Mouse (Mus musculus) lung, embryonic 15.5 days (tissue): Measurements from ENCODE around the gene Tle3. TPM values are rescaled to one million over a fixed set of nuclear protein-coding genes. Genes with fewer than 3 reads are reported as not detected.

Source experiments
- ATAC-seq: fragments of 200-750 bp; cut with Nextera tagmentation; 2 replicates; pipeline ENCODE4 v1.8.0; 2017; ENCODE audit warnings: moderate number of reproducible peaks, borderline replicate concordance; ENCODE audit not compliant: low FRiP score, low TSS enrichment; ENCODE audit errors: extremely low read depth
- H3K27ac ChIP-seq: fragments of 300-500 bp; sonication (generic); 2 replicates; pipeline ENCODE4 v1.5.1; 2015; ENCODE audit warnings: moderate library complexity, mild to moderate bottlenecking, inconsistent platforms
- H3K27me3 ChIP-seq: fragments of 300-500 bp; sonication (generic); 2 replicates; pipeline ENCODE4 v1.6.1; 2015; ENCODE audit warnings: inconsistent platforms
- H3K36me3 ChIP-seq: fragments of 300-500 bp; sonication (generic); 2 replicates; pipeline ENCODE4 v1.6.1; 2015; ENCODE audit warnings: inconsistent platforms
- H3K4me1 ChIP-seq: fragments of 300-500 bp; sonication (generic); 2 replicates; pipeline ENCODE4 v1.6.1; 2015; ENCODE audit warnings: inconsistent platforms
- H3K4me2 ChIP-seq: fragments of 300-500 bp; sonication (generic); 2 replicates; pipeline ENCODE4 v1.6.1; 2015; ENCODE audit warnings: inconsistent platforms, mild to moderate bottlenecking, moderate library complexity
- H3K4me3 ChIP-seq: fragments of 300-500 bp; sonication (generic); 2 replicates; pipeline ENCODE4 v1.5.1; 2015; ENCODE audit warnings: mild to moderate bottlenecking, inconsistent platforms
- H3K9ac ChIP-seq: fragments of 300-500 bp; sonication (generic); 2 replicates; pipeline ENCODE4 v1.6.1; 2015; ENCODE audit warnings: inconsistent platforms
- H3K9me3 ChIP-seq: fragments of 300-500 bp; sonication (generic); 2 replicates; pipeline ENCODE4 v1.6.1; 2016; ENCODE audit warnings: inconsistent platforms
- WGBS: fragments of 180-500 bp; shearing (Covaris S2); methylation state at CpG from one replicate; pipeline ENCODE4 v1.1.7; 2015; 5-methylcytosine and 5-hydroxymethylcytosine counted together
- polyA plus RNA-seq: library from polyadenylated mRNA; unstranded; fragments of >200 nt; fragmentation: Nextera tagmentation; extraction: Ambion mirVana; gene quantifications from 2 replicates; pipeline ENCODE4 v1.2.1, GENCODE M21; 2015

Tle3 gene
- polyA plus RNA-seq, 1 experiment from 2014 or later, result 27.1 TPM

DNA sequence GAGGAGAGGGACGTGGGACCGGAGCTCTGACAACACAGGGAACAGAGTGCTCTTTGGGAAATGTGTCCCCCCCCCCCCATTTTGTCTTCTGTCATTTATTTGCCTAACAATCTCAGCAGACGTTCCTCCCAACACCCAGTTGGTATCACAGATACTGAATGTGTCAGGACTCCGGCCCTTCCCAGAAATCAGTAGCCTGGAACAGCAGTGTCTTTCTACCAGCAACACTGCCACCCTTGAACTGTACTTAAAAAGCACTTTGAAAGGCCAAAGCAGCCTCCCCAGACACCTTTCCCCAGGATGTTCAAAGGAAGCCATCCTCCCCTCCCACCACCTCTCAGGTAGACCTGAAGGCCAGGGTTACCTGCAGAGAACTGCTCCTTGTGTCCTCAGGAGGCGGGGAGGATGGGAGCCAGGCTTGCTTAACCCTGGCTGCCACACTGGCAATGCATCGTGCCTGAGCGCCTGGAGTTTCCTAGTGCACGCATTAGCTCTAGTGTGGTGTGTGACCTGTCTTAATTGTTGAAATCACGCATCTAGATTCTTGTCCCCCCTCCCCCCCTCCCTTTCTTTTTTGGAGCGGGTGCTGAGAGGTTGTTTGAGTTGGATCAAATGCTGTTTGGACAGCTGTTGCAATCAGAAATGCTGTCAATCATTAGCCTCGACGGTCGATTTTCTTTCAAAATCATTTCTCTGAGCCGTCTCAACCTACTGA, 16.7 kb downstream of the Tle3 start:
- Histone ChIP-seq H3K9me3 (no peaks in the 10 kb centered on the region), H3K36me3 (peaks cover 27% of the 10 kb centered on the region), H3K27me3 (no peaks in the 10 kb centered on the region), H3K4me3 (no peak overlapping the region), H3K27ac (no peak overlapping the region), H3K4me2 (no peak overlapping the region), H3K4me1 (peaks cover 51% of the 10 kb centered on the region), H3K9ac (no peak overlapping the region)
- WGBS, result 53% methylated on average over 14 of the region's 14 CpGs
- ATAC-seq, result no peak

- Histone ChIP-seq H3K4me1 (peaks cover 45% of the 10 kb centered on the region), H3K9me3 (no peaks in the 10 kb centered on the region), H3K27ac (no peak overlapping the region), H3K4me2 (no peak overlapping the region), H3K36me3 (peaks cover 28% of the 10 kb centered on the region), H3K9ac (no peak overlapping the region), H3K27me3 (no peaks in the 10 kb centered on the region), H3K4me3 (no peak overlapping the region)
- no peak for ATAC-seq
- WGBS, result 64% methylated on average over 7 of the region's 7 CpGs
These were observed 17.2 kb downstream of the Tle3 start for GRCm38 (mm10) chr9:61389404-61389701.

GRCm38 (mm10) chr9:61391570-61392337, 19.6 kb downstream of the Tle3 start:
- Histone ChIP-seq H3K27ac (no peak overlapping the region), H3K9ac (no peak overlapping the region), H3K27me3 (no peaks in the 10 kb centered on the region), H3K9me3 (no peaks in the 10 kb centered on the region), H3K36me3 (peaks cover 36% of the 10 kb centered on the region), H3K4me2 (no peak overlapping the region), H3K4me3 (no peak overlapping the region), H3K4me1 (peaks cover 44% of the 10 kb centered on the region)
- 62% methylated on average over 5 of the region's 5 CpGs for WGBS
- ATAC-seq, result no peak

GRCm38 (mm10) chr9:61392338-61392620, 20.1 kb downstream of the Tle3 start:
- Histone ChIP-seq H3K9ac (no peak overlapping the region), H3K27me3 (no peaks in the 10 kb centered on the region), H3K36me3 (peaks cover 32% of the 10 kb centered on the region), H3K27ac (no peak overlapping the region), H3K4me3 (no peak overlapping the region), H3K9me3 (no peaks in the 10 kb centered on the region), H3K4me1 (peaks cover 49% of the 10 kb centered on the region), H3K4me2 (no peak overlapping the region)
- 75% methylated on average over 6 of the region's 6 CpGs for WGBS
- no peak for ATAC-seq

- Histone ChIP-seq H3K27ac (no peak overlapping the region), H3K9me3 (no peaks in the 10 kb centered on the region), H3K4me2 (no peak overlapping the region), H3K4me3 (no peak overlapping the region), H3K27me3 (no peaks in the 10 kb centered on the region), H3K9ac (no peak overlapping the region), H3K4me1 (peaks cover 50% of the 10 kb centered on the region), H3K36me3 (peaks cover 26% of the 10 kb centered on the region)
- 73% methylated on average over 6 of the region's 6 CpGs for WGBS
- no peak for ATAC-seq
These were observed 21.0 kb downstream of the Tle3 start for GRCm38 (mm10) chr9:61393161-61393560.

- Histone ChIP-seq H3K27ac (no peak overlapping the region), H3K4me1 (peaks cover 49% of the 10 kb centered on the region), H3K4me2 (no peak overlapping the region), H3K27me3 (no peaks in the 10 kb centered on the region), H3K36me3 (peaks cover 32% of the 10 kb centered on the region), H3K9me3 (no peaks in the 10 kb centered on the region), H3K4me3 (no peak overlapping the region), H3K9ac (no peak overlapping the region)
- ATAC-seq, result no peak
- WGBS, result 96% methylated on average over 5 of the region's 5 CpGs
These were observed 21.7 kb downstream of the Tle3 start for GRCm38 (mm10) chr9:61393847-61394246.

DNA sequence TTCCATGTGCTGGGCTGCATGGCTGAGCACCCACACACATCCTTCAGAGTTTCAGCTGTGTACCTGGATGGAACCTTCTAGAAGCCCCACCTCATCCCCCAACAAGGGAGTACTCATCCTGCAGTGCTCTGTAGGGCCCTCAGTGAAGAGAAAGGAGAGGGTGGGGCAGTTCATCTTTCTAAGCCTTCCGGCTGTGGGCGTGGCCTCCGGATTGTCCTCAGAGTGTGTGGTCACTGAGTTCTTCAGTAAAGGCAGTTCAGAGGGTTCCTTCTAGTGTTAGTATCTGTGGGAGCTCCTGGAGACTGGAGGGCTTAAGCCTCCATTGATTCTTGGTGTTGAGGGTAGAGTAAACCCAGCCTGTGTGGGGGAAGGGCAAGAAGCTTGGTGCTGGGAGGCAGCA, 22.9 kb downstream of the Tle3 start:
- Histone ChIP-seq H3K27me3 (no peaks in the 10 kb centered on the region), H3K9me3 (no peaks in the 10 kb centered on the region), H3K4me1 (peaks cover 38% of the 10 kb centered on the region), H3K27ac (no peak overlapping the region), H3K9ac (no peak overlapping the region), H3K36me3 (peaks cover 44% of the 10 kb centered on the region), H3K4me2 (no peak overlapping the region), H3K4me3 (no peak overlapping the region)
- 88% methylated on average over 3 of the region's 3 CpGs for WGBS
- no peak for ATAC-seq

- 45% methylated on average over 13 of the region's 13 CpGs for WGBS
- Histone ChIP-seq H3K9ac (no peak overlapping the region), H3K27ac (peak overlapping the region; percentile 37), H3K9me3 (no peaks in the 10 kb centered on the region), H3K4me2 (no peak overlapping the region), H3K36me3 (peaks cover 49% of the 10 kb centered on the region), H3K4me3 (no peak overlapping the region), H3K4me1 (peaks cover 40% of the 10 kb centered on the region), H3K27me3 (no peaks in the 10 kb centered on the region)
- ATAC-seq, result no peak
These were observed 24.3 kb downstream of the Tle3 start for GRCm38 (mm10) chr9:61396474-61396873.

DNA sequence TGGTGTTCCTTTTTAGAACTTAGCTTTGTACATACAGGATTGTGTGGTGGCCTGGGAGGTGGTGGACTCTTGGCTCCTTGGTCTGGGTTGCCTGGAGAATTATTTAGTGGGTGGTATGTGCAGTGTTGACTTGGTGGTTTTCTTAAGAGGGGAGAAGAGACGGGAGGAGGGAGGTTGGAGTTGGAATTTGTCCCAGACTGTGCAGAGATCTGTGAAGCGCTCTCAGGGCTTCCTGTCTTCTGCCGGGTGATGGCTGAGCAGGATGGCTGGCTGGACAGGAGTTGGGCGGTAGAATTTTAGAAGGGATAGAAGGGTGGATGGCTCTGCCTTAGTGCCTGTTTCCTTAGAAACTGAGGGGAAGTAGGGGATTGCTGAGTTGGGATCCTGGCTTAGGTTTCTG, 25.0 kb downstream of the Tle3 start:
- Histone ChIP-seq H3K9ac (no peak overlapping the region), H3K4me1 (peaks cover 40% of the 10 kb centered on the region), H3K4me2 (no peak overlapping the region), H3K27ac (peak overlapping the region; percentile 37; the same call in 1 of the 2 replicates), H3K27me3 (no peaks in the 10 kb centered on the region), H3K9me3 (no peaks in the 10 kb centered on the region), H3K4me3 (no peak overlapping the region), H3K36me3 (peaks cover 55% of the 10 kb centered on the region)
- peak; percentile 47; the same call in 1 of the 2 replicates for ATAC-seq
- 19% methylated on average over 4 of the region's 4 CpGs for WGBS

GRCm38 (mm10) chr9:61398160-61398559, 26.0 kb downstream of the Tle3 start:
- ATAC-seq, result no peak
- Histone ChIP-seq H3K4me1 (peaks cover 48% of the 10 kb centered on the region), H3K27me3 (no peaks in the 10 kb centered on the region), H3K4me2 (no peak overlapping the region), H3K36me3 (peaks cover 60% of the 10 kb centered on the region), H3K9me3 (no peaks in the 10 kb centered on the region), H3K4me3 (no peak overlapping the region), H3K9ac (no peak overlapping the region), H3K27ac (no peak overlapping the region)
- WGBS, result 89% methylated on average over 9 of the region's 9 CpGs

DNA sequence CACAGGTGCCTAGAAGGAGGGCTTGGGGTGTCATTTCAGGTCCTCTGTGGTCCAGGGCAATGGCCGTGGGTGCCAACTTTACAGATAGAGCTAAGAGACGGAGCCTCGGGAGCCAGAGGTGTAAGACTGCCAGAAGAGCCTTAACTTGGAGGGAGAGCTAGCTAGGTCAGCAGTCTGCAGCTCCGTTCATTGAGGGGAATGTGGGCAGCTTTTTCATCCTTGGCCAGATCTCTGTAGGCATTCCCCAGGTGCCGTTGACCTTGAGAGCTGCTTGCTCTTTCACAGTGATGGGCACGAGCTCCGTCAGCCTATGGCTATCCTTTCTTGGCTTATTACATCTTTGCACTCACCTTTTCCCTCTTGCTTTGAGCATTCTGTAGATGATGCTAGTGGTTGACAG, 28.0 kb downstream of the Tle3 start:
- no peaks in the 10 kb centered on the region for H3K27me3 ChIP-seq
- no peak overlapping the region for H3K27ac ChIP-seq
- no peak overlapping the region for H3K9ac ChIP-seq
- no peaks in the 10 kb centered on the region for H3K9me3 ChIP-seq
- no peak overlapping the region for H3K4me2 ChIP-seq
- no peak for ATAC-seq
- H3K4me3 ChIP-seq, result no peak overlapping the region
- H3K36me3 ChIP-seq, result peaks cover 42% of the 10 kb centered on the region
- WGBS, result 94% methylated on average over 7 of the region's 7 CpGs
- peaks cover 66% of the 10 kb centered on the region for H3K4me1 ChIP-seq

GRCm38 (mm10) chr9:61401664-61402063, 29.5 kb downstream of the Tle3 start:
- Histone ChIP-seq H3K36me3 (peaks cover 47% of the 10 kb centered on the region), H3K4me3 (no peak overlapping the region), H3K27ac (no peak overlapping the region), H3K4me1 (peaks cover 66% of the 10 kb centered on the region), H3K27me3 (no peaks in the 10 kb centered on the region), H3K4me2 (no peak overlapping the region), H3K9ac (no peak overlapping the region), H3K9me3 (no peaks in the 10 kb centered on the region)
- ATAC-seq, result no peak
- WGBS, result 56% methylated on average over 9 of the region's 9 CpGs
